Mouse (Mus musculus) forebrain, embryonic 15.5 days (tissue): ENCODE measurements around the gene Sec14l4. TPM values are rescaled to one million over a fixed set of nuclear protein-coding genes. Genes with fewer than 3 reads are reported as not detected.

Experiments used
- ATAC-seq: fragments of 200-750 bp; cut with Nextera tagmentation; replicated peaks from 2 replicates; pipeline ENCODE4 v1.8.0; 2017; ENCODE audit warnings: mild to moderate bottlenecking, moderate TSS enrichment, moderate library complexity
- H3K27ac ChIP-seq: fragments of 300-500 bp; sonication (generic); replicated peaks from 2 replicates; pipeline ENCODE4 v1.5.1; 2015; ENCODE audit warnings: mild to moderate bottlenecking, inconsistent platforms
- H3K27me3 ChIP-seq: fragments of 300-500 bp; sonication (generic); 2 replicates; pipeline ENCODE4 v1.6.1; 2015; ENCODE audit warnings: inconsistent platforms
- H3K36me3 ChIP-seq: fragments of 300-500 bp; sonication (generic); 2 replicates; pipeline ENCODE4 v1.6.1; 2015; ENCODE audit warnings: mild to moderate bottlenecking, inconsistent platforms
- H3K4me1 ChIP-seq: fragments of 300-500 bp; sonication (generic); 2 replicates; pipeline ENCODE4 v1.6.1; 2015; ENCODE audit warnings: inconsistent platforms
- H3K4me2 ChIP-seq: fragments of 300-500 bp; sonication (generic); replicated peaks from 2 replicates; pipeline ENCODE4 v1.6.1; 2015; ENCODE audit warnings: mild to moderate bottlenecking, inconsistent platforms
- H3K4me3 ChIP-seq: fragments of 300-500 bp; sonication (generic); 2 replicates; pipeline ENCODE4 v1.5.1; 2015; ENCODE audit warnings: mild to moderate bottlenecking, inconsistent platforms
- H3K9ac ChIP-seq: fragments of 300-500 bp; sonication (generic); replicated peaks from 2 replicates; pipeline ENCODE4 v1.6.1; 2015; ENCODE audit warnings: mild to moderate bottlenecking, inconsistent platforms
- H3K9me3 ChIP-seq: fragments of 300-500 bp; sonication (generic); 2 replicates; pipeline ENCODE4 v1.6.1; 2016; ENCODE audit warnings: inconsistent platforms
- WGBS: fragments of 180-500 bp; shearing (Covaris S2); methylation state at CpG from one replicate; pipeline ENCODE4 v1.1.7; 2015; ENCODE audit warnings: mixed read lengths; 5-methylcytosine and 5-hydroxymethylcytosine counted together
- polyA plus RNA-seq: library from polyadenylated mRNA; unstranded; fragments of >200 nt; fragmentation: Nextera tagmentation; extraction: Ambion mirVana; gene quantifications from 2 replicates; pipeline ENCODE4 v1.2.1, GENCODE M21; 2015

Sec14l4 gene
- polyA plus RNA-seq, 1 experiment from 2014 or later: not detected

DNA sequence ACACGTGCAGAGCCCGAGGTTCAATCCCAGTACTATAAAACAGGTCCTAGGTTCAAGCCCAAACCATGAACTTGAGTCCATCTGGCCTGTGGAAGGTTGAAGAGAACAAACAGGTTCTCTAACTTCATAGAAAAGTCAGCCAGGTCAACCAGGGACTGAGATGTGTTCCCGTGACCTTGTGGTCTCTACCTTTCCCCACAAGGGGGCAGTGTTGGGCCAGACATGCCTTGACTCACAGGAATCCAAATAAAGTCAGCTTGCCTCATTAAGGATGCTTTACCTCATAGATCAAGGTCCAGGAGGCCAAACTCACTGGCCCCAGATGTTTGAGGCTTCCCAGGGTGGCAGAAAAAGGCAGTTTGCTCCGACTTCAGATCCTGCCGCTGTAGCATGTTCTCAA is 22.3 kb downstream of the Sec14l4 start:
- Histone ChIP-seq H3K27ac (no peak overlapping the region), H3K27me3 (no peaks in the 10 kb centered on the region), H3K4me3 (no peak overlapping the region), H3K36me3 (no peaks in the 10 kb centered on the region), H3K9ac (no peak overlapping the region), H3K4me1 (no peaks in the 10 kb centered on the region), H3K9me3 (no peaks in the 10 kb centered on the region), H3K4me2 (no peak overlapping the region)
- ATAC-seq: no peak
- WGBS: 15% methylated on average over 5 of the region's 5 CpGs

DNA sequence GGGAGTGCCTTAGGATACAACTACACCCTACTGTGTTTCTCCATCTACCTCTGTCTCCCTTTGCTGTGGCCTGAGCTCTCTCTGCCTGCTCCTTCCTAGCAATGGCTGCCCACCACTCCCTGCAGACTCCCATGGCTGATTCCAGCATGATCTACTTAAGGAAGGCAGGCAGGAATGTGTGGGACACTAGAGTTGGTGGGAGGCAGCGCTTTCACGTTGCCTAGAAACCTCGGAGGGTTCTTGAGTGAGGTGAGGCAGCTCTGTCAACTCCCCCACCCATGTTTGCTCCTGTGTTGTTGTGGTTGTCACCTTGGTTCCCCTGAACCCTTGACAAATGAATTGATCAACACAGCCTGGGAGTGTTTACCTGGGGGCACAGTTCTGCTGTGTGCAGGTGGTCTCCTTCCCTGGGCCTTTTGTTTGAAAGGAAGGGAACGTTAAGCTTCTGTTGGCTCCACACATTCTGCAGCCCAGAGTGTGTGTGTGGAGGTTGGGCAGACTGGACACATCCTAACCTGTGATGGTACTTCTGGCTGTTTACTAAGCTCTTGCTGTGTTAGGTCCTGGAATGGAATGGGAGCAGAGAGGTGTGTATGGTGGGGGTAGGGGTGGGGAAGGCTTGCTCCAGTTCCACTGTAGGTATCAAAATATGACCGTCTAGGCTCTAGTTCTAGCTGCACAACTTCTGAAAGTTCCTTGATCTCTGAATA is 29.8 kb downstream of the Sec14l4 start:
- Histone ChIP-seq H3K27ac (no peak overlapping the region), H3K36me3 (no peaks in the 10 kb centered on the region), H3K27me3 (no peaks in the 10 kb centered on the region), H3K4me1 (no peaks in the 10 kb centered on the region), H3K9ac (no peak overlapping the region), H3K4me2 (no peak overlapping the region), H3K9me3 (no peaks in the 10 kb centered on the region), H3K4me3 (no peak overlapping the region)
- WGBS: 76% methylated on average over 5 of the region's 5 CpGs
- ATAC-seq: no peak

DNA sequence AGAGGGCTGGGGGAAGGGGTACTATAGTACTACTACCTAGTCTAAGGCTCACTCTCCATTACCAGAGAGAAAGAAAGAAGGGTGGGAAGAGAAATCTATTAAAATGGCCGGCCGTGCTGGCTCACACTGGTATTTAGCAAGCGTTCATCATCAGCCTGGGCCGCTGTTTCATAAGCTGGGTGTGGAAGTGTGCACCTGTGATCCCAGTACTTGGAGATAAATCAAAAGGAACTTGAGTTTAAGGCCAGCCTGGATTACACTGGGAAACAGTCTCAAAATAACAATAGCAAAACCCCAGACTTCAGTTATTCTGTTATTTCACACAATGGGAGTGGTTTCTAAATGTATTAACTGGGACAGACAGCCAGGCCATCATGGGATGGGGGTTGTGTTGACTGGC is 31.3 kb downstream of the Sec14l4 start:
- ATAC-seq: no peak
- no peaks in the 10 kb centered on the region for H3K36me3 ChIP-seq
- no peaks in the 10 kb centered on the region for H3K27me3 ChIP-seq
- no peaks in the 10 kb centered on the region for H3K4me1 ChIP-seq
- no peaks in the 10 kb centered on the region for H3K9me3 ChIP-seq
- no peak overlapping the region for H3K4me3 ChIP-seq
- H3K9ac ChIP-seq: no peak overlapping the region
- H3K4me2 ChIP-seq: no peak overlapping the region
- H3K27ac ChIP-seq: no peak overlapping the region
- 94% methylated on average over 4 of the region's 4 CpGs for WGBS

DNA sequence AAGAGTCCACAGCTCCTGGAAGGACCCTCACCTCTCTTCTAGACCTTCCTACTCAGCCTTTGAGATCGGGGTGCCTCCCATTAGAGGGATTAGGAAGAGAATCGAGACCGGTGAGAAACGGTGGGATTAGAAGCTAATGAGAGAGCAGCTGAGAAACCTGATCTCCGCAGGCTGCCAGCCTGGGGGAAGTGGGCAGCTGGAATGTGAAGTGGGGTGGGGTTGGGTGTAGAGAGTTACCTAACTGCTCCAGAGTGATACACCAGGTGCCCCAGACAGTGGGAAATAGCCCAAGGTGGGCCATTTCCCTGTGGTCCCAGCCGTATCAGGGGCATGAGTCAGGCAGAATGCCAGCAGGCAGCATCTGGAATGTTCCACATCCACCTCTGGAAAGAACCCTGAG is 31.7 kb downstream of the Sec14l4 start:
- H3K4me3 ChIP-seq: no peak overlapping the region
- no peak overlapping the region for H3K9ac ChIP-seq
- H3K4me2 ChIP-seq: no peak overlapping the region
- no peak overlapping the region for H3K27ac ChIP-seq
- no peaks in the 10 kb centered on the region for H3K9me3 ChIP-seq
- ATAC-seq: no peak
- no peaks in the 10 kb centered on the region for H3K27me3 ChIP-seq
- WGBS: 23% methylated on average over 6 of the region's 6 CpGs
- H3K4me1 ChIP-seq: no peaks in the 10 kb centered on the region
- no peaks in the 10 kb centered on the region for H3K36me3 ChIP-seq

DNA sequence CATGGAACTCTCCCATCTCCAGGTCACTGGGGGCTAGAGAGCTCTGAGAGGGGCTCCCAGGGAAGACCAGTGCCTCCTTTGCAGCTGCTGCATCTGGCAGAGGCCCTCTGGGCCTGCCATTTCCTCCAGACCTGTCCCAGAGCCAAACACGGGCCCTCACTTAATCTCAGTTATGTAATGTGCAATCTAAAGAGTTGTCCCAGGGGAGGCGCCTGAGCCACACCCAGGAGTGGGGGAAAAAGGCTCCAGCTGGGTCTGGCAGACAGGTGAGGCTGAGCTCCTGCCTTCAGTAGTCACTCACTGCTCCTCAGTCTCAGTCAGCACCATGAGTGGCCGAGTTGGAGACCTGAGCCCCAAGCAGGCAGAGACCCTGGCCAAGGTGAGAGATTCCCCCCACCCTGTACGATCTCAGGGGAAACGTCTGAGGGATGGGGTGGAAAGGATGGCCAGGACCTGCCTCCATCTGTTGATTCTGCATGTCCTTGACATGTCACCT is 33.4 kb downstream of the Sec14l4 start, which contains the start of gene Sec14l3:
TSS of gene Sec14l3 (plus strand) at position 215 of the 496 bp plus-strand sequence.
- no peak within 1 kb of the TSS for H3K9ac ChIP-seq
- 77% methylated on average over 5 of the region's 5 CpGs for WGBS
- no peaks in the 10 kb centered on the region for H3K4me1 ChIP-seq
- H3K27me3 ChIP-seq: no peaks in the 10 kb centered on the region
- no peak for ATAC-seq
- no peak within 1 kb of the TSS for H3K4me3 ChIP-seq
- no peaks in the 10 kb centered on the region for H3K36me3 ChIP-seq
- H3K4me2 ChIP-seq: no peak within 1 kb of the TSS
- no peak within 1 kb of the TSS for H3K27ac ChIP-seq
- no peaks in the 10 kb centered on the region for H3K9me3 ChIP-seq

DNA sequence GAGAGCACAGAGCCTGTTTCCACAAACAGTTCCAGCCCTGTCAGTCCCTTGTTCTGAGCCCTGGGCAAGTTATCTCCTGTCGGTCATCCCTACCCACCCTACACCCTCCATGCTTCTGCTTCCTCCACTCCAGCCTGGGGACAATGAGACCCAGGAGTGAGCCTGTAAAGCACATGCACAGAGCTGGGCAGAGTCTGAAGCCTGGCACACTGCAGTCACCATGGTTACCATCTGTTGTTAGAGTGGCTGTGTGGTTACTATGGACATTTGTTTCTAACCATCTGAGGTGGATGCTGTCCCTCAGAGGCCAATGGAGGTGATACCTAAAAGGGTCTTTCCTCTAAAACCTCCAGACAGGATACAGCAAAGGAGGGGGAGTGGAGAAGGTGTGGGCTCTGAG is 38.4 kb downstream of the Sec14l4 start:
- Histone ChIP-seq H3K4me2 (no peak overlapping the region), H3K36me3 (no peaks in the 10 kb centered on the region), H3K9ac (no peak overlapping the region), H3K27me3 (no peaks in the 10 kb centered on the region), H3K4me3 (no peak overlapping the region), H3K4me1 (no peaks in the 10 kb centered on the region), H3K27ac (no peak overlapping the region), H3K9me3 (no peaks in the 10 kb centered on the region)
- ATAC-seq: peak; percentile 73; the same call in 1 of the 2 replicates
- WGBS: 44% methylated on average over 1 of the region's 1 CpGs

DNA sequence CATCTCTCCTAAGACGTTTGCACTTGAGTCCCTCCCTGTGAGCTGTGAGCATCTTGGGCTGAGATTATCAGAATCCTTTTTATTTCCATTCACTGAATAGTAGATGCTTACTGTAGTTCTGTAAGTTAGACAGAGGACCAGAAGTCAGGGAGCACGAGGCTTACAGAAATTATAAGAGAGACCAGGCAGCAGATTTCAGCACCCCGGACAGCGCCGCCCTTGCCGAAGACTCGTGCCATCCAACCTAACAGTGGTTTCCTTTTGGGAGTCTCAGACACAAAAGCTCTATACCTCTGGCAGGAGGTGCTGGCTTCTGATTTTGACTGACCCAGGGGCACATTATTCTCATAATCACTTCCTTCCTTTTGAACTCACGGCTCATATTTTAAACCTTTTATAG is 45.4 kb downstream of the Sec14l4 start:
- no peaks in the 10 kb centered on the region for H3K27me3 ChIP-seq
- H3K4me2 ChIP-seq: no peak overlapping the region
- H3K4me1 ChIP-seq: no peaks in the 10 kb centered on the region
- H3K9ac ChIP-seq: no peak overlapping the region
- H3K4me3 ChIP-seq: no peak overlapping the region
- no peak overlapping the region for H3K27ac ChIP-seq
- ATAC-seq: no peak
- H3K36me3 ChIP-seq: no peaks in the 10 kb centered on the region
- WGBS: 17% methylated on average over 8 of the region's 8 CpGs
- no peaks in the 10 kb centered on the region for H3K9me3 ChIP-seq

DNA sequence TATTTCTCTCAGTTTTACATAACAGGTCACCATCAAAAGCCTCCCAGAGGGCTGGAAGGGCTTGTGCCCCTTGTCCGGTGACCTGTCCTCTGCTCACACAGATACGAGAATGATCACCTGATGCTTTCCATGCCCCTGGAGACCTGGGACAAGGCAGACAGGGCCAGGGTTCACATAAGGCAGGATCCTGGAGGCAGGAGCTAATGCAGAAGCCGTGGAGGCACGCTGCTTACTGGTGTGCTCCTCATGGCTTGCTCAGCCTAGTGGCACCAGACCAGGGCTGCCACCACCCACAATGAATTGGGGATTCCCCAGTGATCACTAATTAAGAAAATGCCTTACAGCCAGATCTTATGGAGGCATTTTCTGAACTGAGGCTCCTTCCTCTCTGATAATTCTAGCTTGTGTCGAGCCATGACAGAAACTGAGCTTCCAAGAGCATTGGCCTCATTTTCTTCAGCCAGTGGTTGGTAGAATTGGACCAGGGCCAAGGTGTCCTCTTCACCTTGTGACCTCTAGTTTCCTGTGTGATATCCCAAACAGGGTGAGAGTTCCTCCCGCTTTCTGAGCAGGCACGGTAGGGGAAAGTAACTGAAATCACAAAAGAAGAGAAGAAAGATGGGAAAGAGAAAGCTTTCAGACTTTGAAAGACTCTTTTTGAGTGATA is 47.1 kb downstream of the Sec14l4 start:
- Histone ChIP-seq H3K36me3 (no peaks in the 10 kb centered on the region), H3K27me3 (no peaks in the 10 kb centered on the region)

DNA sequence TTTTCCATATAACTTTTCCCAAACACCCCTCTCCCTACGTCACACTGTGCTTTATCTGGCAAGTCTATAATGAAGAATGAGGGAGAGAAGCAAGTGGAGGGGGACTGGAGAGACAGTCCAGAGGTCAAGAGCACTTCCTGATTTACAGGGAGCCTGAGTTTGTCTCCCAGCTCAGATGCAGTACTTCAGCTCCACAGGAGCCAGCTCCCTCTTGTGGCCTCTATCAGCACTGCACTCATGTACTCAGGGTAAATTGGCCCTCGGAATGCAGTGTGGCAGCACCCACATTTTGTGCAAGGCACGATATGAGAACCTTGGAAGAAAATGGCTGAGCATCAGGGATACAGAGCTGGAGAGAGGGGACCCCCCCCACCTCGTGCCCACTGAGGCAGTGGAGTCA is 49.0 kb downstream of the Sec14l4 start:
- H3K4me3 ChIP-seq: no peak overlapping the region
- no peaks in the 10 kb centered on the region for H3K36me3 ChIP-seq
- H3K4me2 ChIP-seq: no peak overlapping the region
- H3K27me3 ChIP-seq: no peaks in the 10 kb centered on the region
- H3K9ac ChIP-seq: no peak overlapping the region
- ATAC-seq: no peak
- 12% methylated on average over 4 of the region's 4 CpGs for WGBS
- H3K9me3 ChIP-seq: no peaks in the 10 kb centered on the region
- no peak overlapping the region for H3K27ac ChIP-seq
- H3K4me1 ChIP-seq: no peaks in the 10 kb centered on the region

More for the DNA sequence above, 47.1 kb downstream of the Sec14l4 start:
- Histone ChIP-seq H3K27ac (no peak overlapping the region), H3K4me3 (no peak overlapping the region), H3K9ac (no peak overlapping the region), H3K4me2 (no peak overlapping the region), H3K4me1 (no peaks in the 10 kb centered on the region), H3K9me3 (no peaks in the 10 kb centered on the region)
- WGBS: 84% methylated on average over 7 of the region's 7 CpGs
- ATAC-seq: no peak

DNA sequence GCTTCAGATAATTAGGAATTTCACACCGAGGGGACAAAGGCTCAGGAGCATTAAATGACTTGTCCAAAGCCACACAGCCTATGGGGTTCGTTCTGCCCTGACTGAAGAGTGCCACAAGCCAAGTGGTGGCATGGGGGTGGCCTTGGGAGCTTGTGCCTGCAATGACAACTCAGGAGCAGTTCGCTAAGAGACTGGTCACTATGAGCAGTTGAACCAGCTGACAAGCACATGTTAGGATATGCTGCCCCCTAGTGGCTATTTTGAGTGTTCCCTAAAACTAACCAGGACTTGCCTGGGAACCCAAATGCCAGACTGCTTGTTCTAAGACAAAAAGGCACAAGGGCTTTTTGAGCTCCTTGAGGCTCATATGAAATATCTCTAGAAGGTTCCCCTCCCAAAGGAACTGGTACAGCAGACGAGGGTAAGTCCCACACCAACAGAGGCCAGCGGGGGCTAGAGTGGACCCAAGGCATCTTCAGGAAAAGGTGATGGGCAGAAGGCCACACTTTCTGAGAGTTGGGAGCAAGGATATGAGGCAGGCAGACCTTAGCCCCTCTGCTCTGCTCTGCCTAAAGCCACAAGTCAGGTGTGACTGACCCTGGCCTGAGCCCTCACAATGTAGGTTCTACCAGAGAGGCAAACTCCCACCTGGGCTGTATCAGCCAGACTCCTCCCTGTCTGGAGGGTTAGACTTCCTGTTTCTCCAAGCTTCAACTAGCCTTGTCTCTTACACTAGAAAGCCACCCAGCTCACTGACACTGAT is 52.2 kb downstream of the Sec14l4 start:
- no peaks in the 10 kb centered on the region for H3K36me3 ChIP-seq
- H3K4me3 ChIP-seq: no peak overlapping the region
- ATAC-seq: peak; percentile 46; the same call in 1 of the 2 replicates
- no peak overlapping the region for H3K9ac ChIP-seq
- H3K4me1 ChIP-seq: no peaks in the 10 kb centered on the region
- H3K4me2 ChIP-seq: no peak overlapping the region
- H3K27ac ChIP-seq: no peak overlapping the region
- H3K9me3 ChIP-seq: no peaks in the 10 kb centered on the region
- WGBS: 31% methylated on average over 5 of the region's 5 CpGs
- no peaks in the 10 kb centered on the region for H3K27me3 ChIP-seq

DNA sequence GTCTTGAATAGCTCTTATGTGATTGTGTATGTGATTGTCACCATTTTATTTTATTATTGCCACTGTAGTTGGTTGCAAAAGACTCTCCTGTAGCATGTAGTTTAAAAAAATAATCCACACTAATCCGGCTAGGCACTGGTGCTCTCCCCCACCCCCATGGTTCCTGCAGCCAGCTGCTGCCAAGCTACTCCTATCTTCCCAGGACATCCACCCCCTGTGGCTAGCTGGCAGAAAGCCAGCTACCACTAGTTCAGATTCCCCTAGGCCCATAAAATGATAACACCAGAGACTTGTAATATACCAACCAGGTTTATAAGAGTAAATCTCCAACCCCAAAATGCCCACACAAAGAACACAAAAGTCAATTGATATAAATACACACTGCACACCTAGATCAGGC is 55.0 kb downstream of the Sec14l4 start:
- Histone ChIP-seq H3K27me3 (no peaks in the 10 kb centered on the region), H3K36me3 (no peaks in the 10 kb centered on the region), H3K27ac (no peak overlapping the region), H3K9me3 (no peaks in the 10 kb centered on the region), H3K4me2 (no peak overlapping the region), H3K4me1 (no peaks in the 10 kb centered on the region), H3K4me3 (no peak overlapping the region), H3K9ac (no peak overlapping the region)
- 52% methylated on average over 1 of the region's 1 CpGs for WGBS
- no peak for ATAC-seq

DNA sequence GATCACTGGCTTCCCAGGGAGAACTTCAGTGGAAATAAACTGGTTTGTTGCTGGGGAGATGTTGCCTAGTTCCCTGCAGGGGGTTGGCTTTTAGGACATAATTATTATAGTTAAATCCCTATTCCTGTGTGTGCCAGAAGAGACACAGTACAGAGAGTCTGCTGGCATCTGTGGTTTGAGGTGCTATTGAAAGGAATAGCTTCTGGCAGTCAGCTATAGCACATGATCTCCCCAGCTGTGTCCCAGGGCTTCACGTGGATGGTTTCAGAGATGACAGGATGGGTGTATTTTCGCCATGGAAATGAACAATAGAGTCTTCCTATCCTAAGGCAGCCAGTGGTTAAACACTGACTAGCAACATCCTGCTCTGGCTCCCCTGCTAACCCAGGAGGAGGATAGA is 56.0 kb downstream of the Sec14l4 start:
- Histone ChIP-seq H3K4me2 (no peak overlapping the region), H3K4me3 (no peak overlapping the region), H3K9ac (no peak overlapping the region), H3K27me3 (no peaks in the 10 kb centered on the region), H3K4me1 (no peaks in the 10 kb centered on the region), H3K36me3 (no peaks in the 10 kb centered on the region), H3K9me3 (no peaks in the 10 kb centered on the region), H3K27ac (no peak overlapping the region)
- 56% methylated on average over 2 of the region's 2 CpGs for WGBS
- no peak for ATAC-seq
